Mouse (Mus musculus): Measurements from ENCODE around the gene Prdx5. TPM values are rescaled to one million over a fixed set of nuclear protein-coding genes. Genes with fewer than 3 reads are reported as not detected.

The Prdx5 gene
- polyA plus RNA-seq, 1 experiment from 2014 or later: 144 TPM

DNA sequence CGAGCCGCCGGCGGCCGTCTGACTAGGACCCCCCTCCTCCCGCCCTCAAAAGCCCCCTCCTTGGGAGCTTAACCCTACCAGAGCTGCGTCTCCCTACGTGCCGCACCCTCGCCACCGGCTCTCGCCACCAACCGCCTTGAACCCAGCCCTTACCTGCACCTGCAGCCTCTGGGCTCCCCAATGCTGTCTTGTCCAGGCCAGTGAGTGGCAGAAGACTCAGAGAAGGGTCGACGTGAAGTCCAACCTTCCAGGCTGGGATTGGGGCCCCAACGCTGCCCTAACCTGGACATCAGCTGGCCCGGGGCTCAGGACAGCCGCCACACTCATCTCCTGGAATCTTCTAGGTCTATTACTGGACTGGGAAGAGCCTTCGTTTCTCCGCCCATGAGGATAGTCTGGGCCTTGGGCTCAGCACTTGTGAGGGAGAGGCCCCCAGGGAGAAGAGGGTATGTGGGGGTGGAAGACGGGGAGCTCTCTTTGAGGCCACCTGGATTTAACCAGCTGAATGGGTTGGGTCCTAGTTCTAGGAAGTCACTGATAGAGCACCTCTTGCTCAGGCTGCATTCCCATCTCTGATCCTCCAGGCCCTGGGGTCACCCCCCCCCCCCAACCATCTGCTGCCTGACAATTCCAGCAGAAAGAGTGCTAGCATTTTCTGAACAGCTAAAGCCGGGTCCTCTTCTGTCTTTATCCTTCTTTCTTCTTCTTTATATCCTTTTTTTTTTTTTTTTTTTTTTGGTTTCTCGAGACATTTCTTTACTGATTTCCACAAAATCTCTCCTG, 24.5 kb upstream of the Prdx5 start, which contains the start of gene Kcnk4:
Gene Kcnk4, minus strand, starts transcription at position 321 of the 783 bp plus-strand sequence.
- WGBS (ENCODE audit: insufficient replicate concordance): 11% methylated on average over 23 of the region's 23 CpGs
- H3K4me2 ChIP-seq: peak within 1 kb of the TSS; percentile 48
- no peak within 1 kb of the TSS for H3K27ac ChIP-seq (replicated peaks)
- peaks cover 71% of the 10 kb centered on the region for H3K27me3 ChIP-seq
- ATAC-seq (ENCODE audit: insufficient read depth): no peak
- H3K4me3 ChIP-seq (replicated peaks): peak within 1 kb of the TSS; percentile 21
- peaks cover 10% of the 10 kb centered on the region for H3K4me1 ChIP-seq (replicated peaks)
- no peak within 1 kb of the TSS for H3K9ac ChIP-seq
- H3K36me3 ChIP-seq (replicated peaks): no peaks in the 10 kb centered on the region
- no peaks in the 10 kb centered on the region for H3K9me3 ChIP-seq (replicated peaks)

DNA sequence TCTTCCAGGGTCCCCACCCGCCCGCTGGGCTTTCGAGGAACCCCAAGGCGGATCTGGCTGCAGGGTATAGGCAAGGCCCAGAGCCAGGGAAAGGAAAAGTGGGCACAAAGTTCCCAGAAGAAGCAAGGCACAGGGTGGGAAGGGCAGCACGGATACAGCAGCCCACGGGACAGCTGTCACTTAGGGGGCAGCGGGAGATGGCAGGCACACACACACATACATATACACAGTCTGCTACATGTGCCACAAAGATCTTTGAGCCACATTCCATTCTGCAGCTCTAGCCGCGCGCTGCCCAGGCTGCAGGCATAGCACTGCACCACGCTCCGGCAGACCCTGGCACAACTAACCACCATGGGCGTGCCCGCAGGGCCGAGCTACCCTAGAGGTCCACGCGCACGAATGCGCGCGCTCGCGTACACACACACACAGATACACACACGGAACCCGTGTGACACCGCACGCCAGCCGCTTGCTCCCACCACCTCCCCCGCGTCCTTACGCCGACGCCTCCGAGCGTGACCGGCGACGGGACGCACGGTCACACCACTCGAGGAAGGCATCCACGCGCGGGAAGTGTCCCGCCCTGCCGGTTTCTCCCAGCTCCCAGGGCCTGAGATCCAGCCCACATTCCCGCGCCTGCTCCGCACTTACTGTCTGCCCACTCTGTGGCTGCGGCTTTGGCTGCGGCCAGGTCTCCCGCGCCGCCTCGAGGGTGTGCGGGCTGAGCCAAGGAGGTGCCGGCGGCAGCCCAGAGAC, 23.7 kb upstream of the Prdx5 start:
- H3K4me1 ChIP-seq (replicated peaks): peaks cover 10% of the 10 kb centered on the region
- ATAC-seq (ENCODE audit: insufficient read depth): no peak

DNA sequence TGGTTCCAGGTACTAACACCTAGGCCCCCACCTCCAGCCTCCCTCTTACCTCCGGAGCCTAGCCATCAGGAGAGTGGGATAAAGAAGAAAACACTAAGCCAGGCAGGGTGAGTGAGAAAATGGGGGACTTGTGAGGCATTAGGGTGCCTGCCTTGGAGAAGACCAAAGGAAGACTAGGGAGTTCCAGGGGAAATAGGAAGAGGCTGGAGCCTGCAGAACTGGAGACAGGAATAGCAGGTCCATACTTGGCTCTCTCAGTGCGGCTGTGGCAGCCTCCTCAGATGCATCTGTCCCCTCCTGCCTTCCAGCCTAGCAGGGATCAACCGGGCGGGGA, 23.2 kb upstream of the Prdx5 start:
- no peak overlapping the region for H3K27ac ChIP-seq (replicated peaks)
- H3K9me3 ChIP-seq (replicated peaks): no peaks in the 10 kb centered on the region
- no peak overlapping the region for H3K9ac ChIP-seq
- 27% methylated on average over 4 of the region's 4 CpGs for WGBS (ENCODE audit: insufficient replicate concordance)
- H3K4me2 ChIP-seq: no peak overlapping the region
- no peak for ATAC-seq (ENCODE audit: insufficient read depth)
- peaks cover 10% of the 10 kb centered on the region for H3K4me1 ChIP-seq (replicated peaks)
- H3K4me3 ChIP-seq (replicated peaks): 0 out of 2 replicates have a peak overlapping the region, but pooled peaks have one; percentile 21
- H3K36me3 ChIP-seq (replicated peaks): no peaks in the 10 kb centered on the region
- peaks cover 84% of the 10 kb centered on the region for H3K27me3 ChIP-seq

More for the DNA sequence above, 23.7 kb upstream of the Prdx5 start:
- no peak overlapping the region for H3K9ac ChIP-seq
- H3K36me3 ChIP-seq (replicated peaks): no peaks in the 10 kb centered on the region
- peak overlapping the region; percentile 48 for H3K4me2 ChIP-seq
- H3K4me3 ChIP-seq (replicated peaks): peak overlapping the region; percentile 21
- H3K27ac ChIP-seq (replicated peaks): no peak overlapping the region
- H3K27me3 ChIP-seq: peaks cover 78% of the 10 kb centered on the region
- WGBS (ENCODE audit: insufficient replicate concordance): 6% methylated on average over 58 of the region's 58 CpGs
- no peaks in the 10 kb centered on the region for H3K9me3 ChIP-seq (replicated peaks)

DNA sequence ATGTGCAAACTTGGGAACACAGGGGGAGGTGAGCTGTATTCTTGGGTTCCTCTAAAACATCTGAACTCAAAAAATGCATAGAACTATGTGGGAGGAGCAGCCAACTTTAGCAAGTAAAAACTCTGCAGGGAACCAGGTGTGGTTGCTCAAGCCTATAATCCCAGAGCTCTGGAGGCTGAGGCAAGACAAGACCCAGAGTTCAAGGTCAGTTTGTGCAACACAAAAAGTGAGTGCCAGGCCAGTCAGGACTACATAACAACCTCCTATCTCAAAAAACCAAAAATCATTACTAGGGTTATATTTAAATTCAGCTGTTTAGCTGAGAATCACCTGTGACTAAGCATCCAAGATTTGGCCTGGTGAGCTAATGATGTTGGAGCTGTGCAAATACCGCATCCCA, 22.1 kb upstream of the Prdx5 start:
- WGBS (ENCODE audit: insufficient replicate concordance): 39% methylated on average over 1 of the region's 1 CpGs
- Histone ChIP-seq H3K4me2 (no peak overlapping the region), H3K27me3 (peaks cover 94% of the 10 kb centered on the region), H3K36me3 (replicated peaks) (no peaks in the 10 kb centered on the region), H3K9me3 (replicated peaks) (no peaks in the 10 kb centered on the region), H3K4me1 (replicated peaks) (peaks cover 11% of the 10 kb centered on the region), H3K9ac (no peak overlapping the region), H3K4me3 (replicated peaks) (no peak overlapping the region), H3K27ac (replicated peaks) (no peak overlapping the region)
- no peak for ATAC-seq (ENCODE audit: insufficient read depth)

DNA sequence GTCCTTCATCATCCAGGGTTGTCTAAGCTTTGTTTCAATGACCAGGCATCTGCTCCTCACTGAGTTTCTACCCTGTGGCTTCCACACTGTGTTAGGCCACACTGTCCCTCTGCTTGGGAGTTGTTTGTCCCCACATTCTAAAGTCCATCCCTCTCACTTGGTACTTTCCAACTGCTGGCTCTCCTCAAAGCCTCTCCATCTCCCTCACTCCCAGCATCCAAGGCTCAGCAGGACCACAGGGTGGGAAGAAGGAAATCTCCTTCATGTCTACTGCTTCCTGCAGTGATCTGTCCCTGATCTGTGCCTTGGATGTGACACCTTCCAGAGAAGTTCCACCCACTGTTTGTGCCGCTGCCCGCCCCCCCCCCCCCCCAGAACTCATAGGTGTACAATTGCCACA, 21.1 kb upstream of the Prdx5 start:
- no peak overlapping the region for H3K4me3 ChIP-seq (replicated peaks)
- H3K36me3 ChIP-seq (replicated peaks): no peaks in the 10 kb centered on the region
- no peak overlapping the region for H3K9ac ChIP-seq
- ATAC-seq (ENCODE audit: insufficient read depth): no peak
- H3K9me3 ChIP-seq (replicated peaks): no peaks in the 10 kb centered on the region
- H3K4me1 ChIP-seq (replicated peaks): peaks cover 18% of the 10 kb centered on the region
- H3K27me3 ChIP-seq: peaks cover 100% of the 10 kb centered on the region
- 17% methylated on average over 2 of the region's 2 CpGs for WGBS (ENCODE audit: insufficient replicate concordance)
- no peak overlapping the region for H3K4me2 ChIP-seq
- H3K27ac ChIP-seq (replicated peaks): no peak overlapping the region

DNA sequence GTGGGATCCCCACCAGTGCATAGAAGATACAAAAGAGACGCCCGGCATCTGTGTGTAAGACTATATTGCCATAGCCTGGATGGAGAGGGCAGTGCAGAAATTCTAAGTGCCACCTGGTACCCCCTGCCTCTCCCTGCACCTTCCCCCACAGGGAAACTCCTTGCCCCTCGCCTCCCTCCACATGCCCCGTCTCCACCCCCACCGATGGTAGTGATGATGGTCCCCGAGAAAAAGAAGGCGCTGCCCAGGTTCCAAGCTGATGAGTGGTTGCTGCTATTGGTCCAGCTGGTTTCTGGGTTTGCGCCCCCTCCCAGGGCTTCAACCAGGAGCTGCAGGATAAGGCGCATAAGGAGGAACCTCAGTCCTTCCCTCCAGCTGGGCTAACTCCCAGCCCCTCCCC, 18.2 kb upstream of the Prdx5 start:
- no peak overlapping the region for H3K9ac ChIP-seq
- 16% methylated on average over 9 of the region's 9 CpGs for WGBS (ENCODE audit: insufficient replicate concordance)
- H3K4me3 ChIP-seq (replicated peaks): no peak overlapping the region

DNA sequence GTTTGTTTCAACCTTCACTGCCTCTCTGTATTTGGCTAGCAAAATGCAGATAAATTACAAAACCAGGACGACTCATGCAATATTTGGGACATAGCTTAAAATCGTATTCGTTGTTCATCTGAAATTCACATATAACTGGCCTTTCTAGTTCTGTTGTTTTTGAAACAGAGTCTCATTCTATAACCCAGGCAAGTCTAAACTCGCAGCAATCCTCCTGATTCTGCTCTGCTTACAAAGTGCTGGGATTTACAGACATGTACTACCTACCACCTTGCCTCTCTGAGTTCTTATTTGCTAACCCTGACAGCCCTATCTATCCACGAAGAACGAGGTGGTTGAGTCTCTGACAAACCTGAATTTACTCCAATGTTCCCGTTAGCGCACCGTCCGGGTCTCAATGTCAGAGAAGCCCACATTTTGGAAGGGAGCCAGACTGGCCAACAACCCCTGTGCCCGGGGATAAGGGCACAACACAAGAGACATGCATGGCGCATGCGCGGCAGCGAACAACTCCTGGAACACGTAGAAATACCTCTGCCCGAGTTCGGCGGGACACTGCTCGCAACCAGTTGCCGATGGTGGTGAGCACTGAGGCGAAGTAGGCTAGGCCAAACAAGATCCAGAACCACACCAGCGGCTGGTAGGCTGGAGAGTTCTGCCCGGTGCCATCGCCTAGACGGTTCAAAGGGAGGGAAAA, 16.8 kb upstream of the Prdx5 start:
- WGBS (ENCODE audit: insufficient replicate concordance): 12% methylated on average over 26 of the region's 26 CpGs
- no peak overlapping the region; the same call in 1 of the 2 replicates for H3K4me3 ChIP-seq (replicated peaks)

More for the DNA sequence above, 18.2 kb upstream of the Prdx5 start:
- ATAC-seq (ENCODE audit: insufficient read depth): no peak
- Histone ChIP-seq H3K9me3 (replicated peaks) (no peaks in the 10 kb centered on the region), H3K36me3 (replicated peaks) (no peaks in the 10 kb centered on the region), H3K27me3 (peaks cover 100% of the 10 kb centered on the region), H3K27ac (replicated peaks) (no peak overlapping the region), H3K4me1 (replicated peaks) (peaks cover 28% of the 10 kb centered on the region), H3K4me2 (no peak overlapping the region)

DNA sequence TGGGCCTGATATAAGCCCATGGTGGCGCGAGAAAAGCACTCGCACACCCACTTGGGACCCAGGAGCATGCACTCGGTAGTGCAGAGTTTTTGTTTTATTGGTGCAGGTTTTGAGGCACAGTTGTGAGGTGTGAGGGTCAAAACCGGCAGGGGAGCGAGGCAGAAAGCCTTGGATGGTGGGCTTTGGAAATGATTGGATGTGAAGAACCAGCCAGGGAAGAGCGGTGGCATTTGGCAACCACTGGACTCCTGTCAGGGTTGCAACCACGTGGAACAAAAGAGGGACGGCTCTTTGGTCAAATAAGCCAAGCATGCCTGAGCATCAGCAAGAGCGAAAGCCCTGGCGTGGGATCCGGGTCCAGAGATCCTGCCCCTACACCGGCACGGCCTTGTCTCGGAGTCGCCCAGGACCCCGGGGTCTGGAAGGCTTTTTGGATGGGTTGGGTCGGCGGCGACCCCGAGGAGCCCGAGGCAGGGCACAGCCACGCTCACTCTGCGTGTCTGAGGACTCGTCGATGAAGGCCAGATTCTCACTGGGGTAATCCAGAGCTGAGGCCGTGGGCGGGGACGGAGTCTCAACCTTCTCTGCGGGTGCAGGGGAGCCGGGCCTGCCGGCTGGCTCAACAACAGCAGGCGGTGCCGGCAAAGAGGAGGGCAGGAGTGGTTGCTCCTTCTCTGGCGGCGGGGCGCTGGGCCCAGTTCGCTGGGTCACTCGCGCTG, 15.9 kb upstream of the Prdx5 start:
- no peak for ATAC-seq (ENCODE audit: insufficient read depth)
- H3K4me3 ChIP-seq (replicated peaks): no peak overlapping the region
- peaks cover 83% of the 10 kb centered on the region for H3K27me3 ChIP-seq
- H3K4me1 ChIP-seq (replicated peaks): peaks cover 49% of the 10 kb centered on the region
- H3K36me3 ChIP-seq (replicated peaks): no peaks in the 10 kb centered on the region
- H3K4me2 ChIP-seq: peak overlapping the region; percentile 46
- H3K9ac ChIP-seq: no peak overlapping the region
- H3K27ac ChIP-seq (replicated peaks): no peak overlapping the region
- H3K9me3 ChIP-seq (replicated peaks): no peaks in the 10 kb centered on the region
- 16% methylated on average over 40 of the region's 40 CpGs for WGBS (ENCODE audit: insufficient replicate concordance)

More for the DNA sequence above, 16.8 kb upstream of the Prdx5 start:
- Histone ChIP-seq H3K9me3 (replicated peaks) (no peaks in the 10 kb centered on the region), H3K36me3 (replicated peaks) (no peaks in the 10 kb centered on the region), H3K9ac (no peak overlapping the region), H3K27ac (replicated peaks) (no peak overlapping the region), H3K4me2 (peak overlapping the region; percentile 33), H3K4me1 (replicated peaks) (peaks cover 41% of the 10 kb centered on the region), H3K27me3 (peaks cover 92% of the 10 kb centered on the region)
- ATAC-seq (ENCODE audit: insufficient read depth): no peak

DNA sequence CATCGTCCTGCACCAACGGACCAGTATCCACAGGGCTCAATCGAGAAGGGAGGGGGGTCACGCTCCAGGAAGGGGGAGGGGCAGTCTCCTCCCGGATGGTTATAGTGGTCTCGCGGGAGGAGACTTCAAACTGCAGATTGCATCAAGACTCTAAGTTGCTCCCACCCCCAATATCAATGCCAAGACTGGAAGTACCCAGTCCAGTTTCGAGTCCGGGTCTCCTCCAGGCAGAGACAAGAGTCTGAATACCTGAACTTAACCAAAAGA, 15.3 kb upstream of the Prdx5 start, which contains the start of gene Catsperz:
Gene Catsperz, minus strand, starts transcription at position 74 of the 267 bp plus-strand sequence.
- Histone ChIP-seq H3K9me3 (replicated peaks) (no peaks in the 10 kb centered on the region), H3K9ac (no peak within 1 kb of the TSS), H3K27me3 (peaks cover 78% of the 10 kb centered on the region), H3K4me1 (replicated peaks) (peaks cover 54% of the 10 kb centered on the region), H3K36me3 (replicated peaks) (no peaks in the 10 kb centered on the region), H3K4me2 (peak within 1 kb of the TSS; percentile 46), H3K4me3 (replicated peaks) (peak within 1 kb of the TSS; percentile 10; the same call in 1 of the 2 replicates), H3K27ac (replicated peaks) (no peak within 1 kb of the TSS)
- WGBS (ENCODE audit: insufficient replicate concordance): 3% methylated on average over 9 of the region's 9 CpGs
- no peak for ATAC-seq (ENCODE audit: insufficient read depth)

DNA sequence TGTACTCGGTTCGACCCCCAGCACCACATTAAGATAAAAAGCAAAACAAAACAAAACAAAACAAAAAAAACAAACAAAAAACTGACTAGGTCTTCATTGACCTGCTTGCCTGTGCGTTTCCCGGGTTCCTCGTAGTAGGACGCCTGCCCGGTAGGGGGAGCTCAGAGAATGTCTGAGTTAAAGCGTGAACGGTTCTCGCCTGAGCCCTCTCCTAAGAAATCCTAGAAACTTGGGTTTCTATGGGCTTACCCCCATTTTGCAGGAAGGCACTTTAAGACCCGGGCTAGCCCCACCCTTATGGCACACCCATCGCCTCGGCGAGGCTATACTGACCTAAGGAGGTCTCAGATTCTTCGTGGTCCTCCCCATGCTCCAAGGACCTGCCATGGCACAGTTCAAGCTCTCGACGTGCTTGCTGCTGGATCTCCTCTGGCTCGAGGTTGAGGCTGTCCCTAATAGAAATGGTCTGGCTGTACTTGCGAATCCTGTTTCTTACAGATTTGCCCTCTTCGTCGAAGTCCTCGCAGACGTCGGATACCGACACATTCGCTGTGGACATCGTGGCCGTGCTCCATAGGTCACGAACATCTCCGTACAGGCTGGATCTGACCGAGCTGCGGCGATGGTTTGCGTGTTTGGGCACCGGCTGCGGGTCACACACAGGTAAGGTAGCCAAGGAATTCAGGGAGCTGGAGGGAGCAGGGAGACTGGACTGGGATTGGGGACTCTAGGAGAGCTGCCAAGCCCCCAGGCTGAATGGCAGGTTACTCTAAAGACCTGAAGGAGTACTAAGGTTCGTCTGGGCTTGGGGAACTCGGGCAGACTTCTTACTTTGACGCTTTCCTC, 14.8 kb upstream of the Prdx5 start:
- H3K36me3 ChIP-seq (replicated peaks): no peaks in the 10 kb centered on the region
- WGBS (ENCODE audit: insufficient replicate concordance): 4% methylated on average over 39 of the region's 39 CpGs
- ATAC-seq (ENCODE audit: insufficient read depth): no peak
- H3K4me3 ChIP-seq (replicated peaks): peak overlapping the region; percentile 10; the same call in 1 of the 2 replicates
- H3K27me3 ChIP-seq: peaks cover 72% of the 10 kb centered on the region
- H3K27ac ChIP-seq (replicated peaks): no peak overlapping the region
- H3K4me2 ChIP-seq: peak overlapping the region; percentile 46
- peaks cover 59% of the 10 kb centered on the region for H3K4me1 ChIP-seq (replicated peaks)
- H3K9ac ChIP-seq: no peak overlapping the region
- H3K9me3 ChIP-seq (replicated peaks): no peaks in the 10 kb centered on the region
